Mouse (Mus musculus) forebrain, embryonic 11.5 days (tissue): Measurements from ENCODE around the gene Srrm4. TPM values are rescaled to one million over a fixed set of nuclear protein-coding genes. Genes with fewer than 3 reads are reported as not detected.

Experiments
- ATAC-seq: fragments of 200-750 bp; cut with Nextera tagmentation; replicated peaks from 2 replicates; pipeline ENCODE4 v1.8.0; 2017; ENCODE audit warnings: moderate TSS enrichment; ENCODE audit not compliant: low FRiP score
- DNase-seq: peaks from one replicate; pipeline ENCODE4 v3.0.0-alpha.2; 2017; ENCODE audit warnings: low spot score
- H3K27ac ChIP-seq: fragments of 300-500 bp; sonication (generic); 2 replicates; pipeline ENCODE4 v1.5.1; 2014; ENCODE audit warnings: low read depth, low read length
- H3K27me3 ChIP-seq: fragments of 300-500 bp; sonication (generic); 2 replicates; pipeline ENCODE4 v1.6.1; 2014; ENCODE audit warnings: mild to moderate bottlenecking, low read length, mixed read lengths; ENCODE audit not compliant: control insufficient read depth, insufficient read depth
- H3K36me3 ChIP-seq: fragments of 300-500 bp; sonication (generic); 2 replicates; pipeline ENCODE4 v1.6.1; 2014; ENCODE audit warnings: mild to moderate bottlenecking, low read length, moderate library complexity, mixed read lengths; ENCODE audit not compliant: control insufficient read depth, insufficient read depth
- H3K4me1 ChIP-seq: fragments of 300-500 bp; sonication (generic); replicated peaks from 2 replicates; pipeline ENCODE4 v1.6.1; 2014; ENCODE audit warnings: low read length, mixed read lengths; ENCODE audit not compliant: control insufficient read depth, insufficient read depth
- H3K4me2 ChIP-seq: fragments of 300-500 bp; sonication (generic); 2 replicates; pipeline ENCODE4 v1.6.1; 2014; ENCODE audit warnings: low read depth, mild to moderate bottlenecking, low read length, moderate library complexity, mixed read lengths; ENCODE audit not compliant: severe bottlenecking
- H3K4me3 ChIP-seq: fragments of 300-500 bp; sonication (generic); 2 replicates; pipeline ENCODE4 v1.5.1; 2014; ENCODE audit warnings: low read depth, low read length
- H3K9ac ChIP-seq: fragments of 300-500 bp; sonication (generic); 2 replicates; pipeline ENCODE4 v1.6.1; 2014; ENCODE audit warnings: low read length
- H3K9me3 ChIP-seq: fragments of 300-500 bp; sonication (generic); 2 replicates; pipeline ENCODE4 v1.6.1; 2016; ENCODE audit warnings: low read length, mixed read lengths; ENCODE audit not compliant: control insufficient read depth
- WGBS: fragments of 180-500 bp; shearing (Covaris S2); extraction: QIAGEN DNeasy Blood & Tissue Kit; methylation state at CpG from one replicate; pipeline ENCODE4 v1.1.7; 2014; 5-methylcytosine and 5-hydroxymethylcytosine counted together
- polyA plus RNA-seq: library from polyadenylated mRNA; unstranded; fragments of >200 nt; fragmentation: Nextera tagmentation; extraction: Ambion mirVana; gene quantifications from 2 replicates; pipeline ENCODE4 v1.2.1, GENCODE M21; 2014

Gene Srrm4
- polyA plus RNA-seq, 1 experiment from 2014 or later: 19.5 TPM

DNA sequence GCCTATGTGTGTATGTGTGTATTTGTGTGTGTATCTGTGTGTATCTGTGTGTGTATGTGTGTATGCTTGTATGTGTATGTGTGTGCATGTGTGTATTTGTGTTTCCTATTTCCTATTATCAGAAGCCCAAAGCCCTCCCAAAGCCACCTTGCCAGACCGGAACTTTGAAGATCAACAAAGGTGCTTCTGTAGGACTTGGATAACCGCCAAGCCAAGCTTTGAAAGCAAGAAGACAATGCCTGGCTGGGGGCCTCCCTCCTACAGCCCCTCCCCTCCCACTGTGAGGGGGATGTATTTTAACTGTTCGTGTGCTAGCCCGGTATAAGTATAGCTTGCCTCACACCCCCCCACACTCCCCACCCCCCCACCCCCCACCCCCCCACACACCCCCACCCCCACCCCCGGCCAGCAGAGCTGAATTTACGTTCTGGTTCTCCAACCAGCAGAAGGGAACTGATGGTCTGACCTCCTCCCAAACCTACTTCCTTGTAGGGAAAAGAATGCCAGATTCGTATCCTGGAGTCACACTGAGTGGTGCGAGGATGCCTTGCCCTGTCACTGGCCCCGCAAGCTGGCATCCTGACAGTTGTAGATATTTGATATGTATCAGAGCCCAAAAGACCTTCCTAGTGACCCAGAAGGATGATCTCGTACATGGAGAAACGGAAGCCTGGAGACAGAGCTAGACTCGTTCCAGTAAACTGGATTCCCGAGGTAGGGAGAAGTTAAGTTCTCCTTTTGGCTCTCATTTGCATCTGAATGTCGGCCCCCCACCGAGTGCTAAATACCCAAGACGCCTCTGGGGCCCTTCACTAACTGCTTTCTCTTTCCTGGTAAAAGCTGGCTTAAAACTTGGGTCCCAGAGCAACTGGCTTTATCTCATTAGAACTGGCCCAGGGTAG lies 181.7 kb downstream of the Srrm4 start:
- Histone ChIP-seq H3K4me1 (peaks cover 12% of the 10 kb centered on the region; the same call in 1 of the 2 replicates), H3K27me3 (no peaks in the 10 kb centered on the region), H3K4me3 (no peak overlapping the region), H3K4me2 (peak overlapping the region; percentile 39; the same call in 1 of the 2 replicates), H3K36me3 (no peaks in the 10 kb centered on the region), H3K9me3 (no peaks in the 10 kb centered on the region), H3K27ac (peak overlapping the region; percentile 31), H3K9ac (peak overlapping the region; percentile 27; the same call in 1 of the 2 replicates)
- DNase-seq: no peak
- ATAC-seq: no peak; the same call in 1 of the 2 replicates
- 2% methylated on average over 16 of the region's 16 CpGs for WGBS

DNA sequence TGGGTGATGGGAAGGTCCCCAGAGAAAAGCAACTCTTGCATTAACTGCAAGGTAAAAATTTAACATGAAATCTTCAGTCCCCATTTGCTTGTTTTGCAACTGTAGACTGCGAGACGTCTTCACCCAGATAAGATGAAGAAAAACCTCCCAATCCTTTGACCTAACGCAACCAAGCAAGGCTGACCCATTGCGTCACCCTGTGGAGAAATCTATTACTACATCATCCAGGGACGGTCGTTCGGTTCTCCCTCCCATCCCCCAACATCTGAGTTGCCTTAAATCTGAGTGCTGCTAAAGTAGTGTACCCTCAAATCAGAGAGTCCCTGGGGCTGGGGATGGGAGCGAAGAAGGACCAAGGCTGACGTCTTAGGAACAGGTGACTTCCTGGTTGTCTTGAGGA lies 182.7 kb downstream of the Srrm4 start:
- WGBS: 64% methylated on average over 9 of the region's 9 CpGs
- Histone ChIP-seq H3K4me1 (peaks cover 12% of the 10 kb centered on the region; the same call in 1 of the 2 replicates), H3K36me3 (no peaks in the 10 kb centered on the region), H3K27ac (no peak overlapping the region), H3K4me3 (no peak overlapping the region), H3K27me3 (no peaks in the 10 kb centered on the region), H3K9ac (no peak overlapping the region), H3K9me3 (no peaks in the 10 kb centered on the region), H3K4me2 (no peak overlapping the region)
- DNase-seq (no peak), ATAC-seq (no peak)

DNA sequence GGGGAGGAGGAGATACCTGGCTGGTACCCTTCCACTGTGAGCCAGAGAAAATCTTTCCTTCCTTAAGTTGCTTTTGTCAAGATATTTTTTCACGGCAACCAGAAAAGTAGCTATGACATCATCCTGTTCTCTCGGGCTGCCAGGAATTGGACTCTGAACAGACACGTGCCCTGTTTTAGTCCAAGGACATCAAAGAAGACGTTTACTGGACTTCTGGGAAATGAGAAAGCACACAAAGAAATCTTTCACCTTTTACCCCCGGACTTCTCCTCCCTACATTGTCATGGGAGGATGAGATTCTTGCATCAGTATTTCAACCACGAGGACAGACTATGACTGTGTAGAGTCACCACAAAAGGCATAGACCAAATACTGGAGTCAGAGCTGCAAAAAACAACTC lies 183.7 kb downstream of the Srrm4 start:
- Histone ChIP-seq H3K27ac (no peak overlapping the region), H3K36me3 (no peaks in the 10 kb centered on the region), H3K27me3 (no peaks in the 10 kb centered on the region), H3K4me3 (no peak overlapping the region), H3K9ac (no peak overlapping the region), H3K9me3 (no peaks in the 10 kb centered on the region), H3K4me1 (peaks cover 12% of the 10 kb centered on the region; the same call in 1 of the 2 replicates), H3K4me2 (no peak overlapping the region)
- ATAC-seq: no peak
- DNase-seq: no peak
- WGBS: 40% methylated on average over 6 of the region's 6 CpGs

DNA sequence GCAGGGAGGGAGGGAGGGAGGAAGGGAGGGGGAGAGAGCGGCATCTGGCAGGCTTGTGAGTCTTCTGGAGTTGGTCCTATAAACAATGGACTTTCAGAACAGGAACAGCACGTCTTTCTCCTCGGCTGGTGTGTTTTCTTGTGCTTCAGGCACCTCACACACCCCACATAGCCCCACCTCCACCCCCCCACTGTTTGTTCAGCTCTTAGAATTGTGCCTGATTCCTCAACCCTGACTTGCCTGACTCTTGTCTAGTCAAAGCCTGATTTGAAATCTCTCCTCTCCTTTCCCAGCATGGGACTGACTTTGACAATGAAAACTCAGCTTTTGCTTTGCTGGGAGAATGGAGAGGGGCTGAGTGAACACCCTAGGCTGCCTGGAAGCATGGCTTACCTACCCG lies 184.3 kb downstream of the Srrm4 start:
- no peak overlapping the region for H3K4me3 ChIP-seq
- DNase-seq (no peak), ATAC-seq (no peak)
- no peak overlapping the region for H3K4me2 ChIP-seq
- WGBS: 19% methylated on average over 4 of the region's 4 CpGs
- H3K36me3 ChIP-seq: no peaks in the 10 kb centered on the region
- H3K9ac ChIP-seq: no peak overlapping the region
- H3K4me1 ChIP-seq: peaks cover 12% of the 10 kb centered on the region; the same call in 1 of the 2 replicates
- H3K27ac ChIP-seq: no peak overlapping the region
- no peaks in the 10 kb centered on the region for H3K9me3 ChIP-seq
- H3K27me3 ChIP-seq: no peaks in the 10 kb centered on the region

DNA sequence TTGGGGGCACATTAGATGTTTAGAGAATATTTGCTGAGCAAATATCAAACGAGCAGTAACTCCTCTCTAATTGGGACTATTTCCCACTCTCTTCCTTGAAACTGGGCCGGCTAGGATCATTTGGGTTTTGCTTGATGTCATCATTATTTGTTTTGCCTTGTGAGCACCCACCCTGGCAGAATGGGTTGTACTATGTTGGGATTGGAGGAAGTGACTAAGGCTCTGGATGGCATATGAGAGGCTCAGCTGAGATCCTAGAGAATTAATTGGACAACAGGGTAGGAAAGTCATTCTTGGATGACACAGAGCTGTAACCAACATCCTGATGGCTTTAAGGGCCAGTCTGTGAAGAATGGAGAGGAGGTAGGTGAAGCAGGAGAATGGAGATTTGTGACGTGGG lies 185.1 kb downstream of the Srrm4 start:
- no peak overlapping the region for H3K4me3 ChIP-seq
- WGBS: 81% methylated on average over 3 of the region's 3 CpGs
- DNase-seq (no peak), ATAC-seq (no peak)
- no peak overlapping the region for H3K27ac ChIP-seq
- H3K9me3 ChIP-seq: no peaks in the 10 kb centered on the region
- no peak overlapping the region for H3K9ac ChIP-seq
- H3K4me2 ChIP-seq: no peak overlapping the region
- no peaks in the 10 kb centered on the region for H3K36me3 ChIP-seq
- H3K27me3 ChIP-seq: no peaks in the 10 kb centered on the region
- H3K4me1 ChIP-seq: peaks cover 12% of the 10 kb centered on the region; the same call in 1 of the 2 replicates

DNA sequence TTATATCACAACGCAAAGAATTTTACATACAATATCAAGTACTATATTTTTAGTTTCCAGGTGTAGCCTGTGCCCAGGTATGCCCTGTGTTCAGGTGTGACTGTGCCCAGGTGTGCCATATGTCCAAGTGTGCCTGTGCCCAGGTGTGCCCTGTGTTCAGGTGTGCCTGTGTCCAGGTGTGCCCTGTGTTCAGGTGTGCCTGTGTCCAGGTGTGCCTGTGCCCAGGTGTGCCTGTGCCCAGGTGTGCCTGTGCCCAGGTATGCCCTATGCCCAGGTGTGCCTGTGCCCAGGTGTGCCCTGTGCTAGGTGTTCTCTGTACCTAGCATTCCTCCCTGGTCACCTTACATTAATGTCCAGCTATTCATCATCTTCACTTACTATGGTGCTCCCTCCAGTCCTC lies 185.7 kb downstream of the Srrm4 start:
- no peaks in the 10 kb centered on the region for H3K27me3 ChIP-seq
- ATAC-seq: no peak
- H3K4me2 ChIP-seq: no peak overlapping the region
- H3K9ac ChIP-seq: no peak overlapping the region
- no peaks in the 10 kb centered on the region for H3K36me3 ChIP-seq
- H3K4me3 ChIP-seq: no peak overlapping the region
- H3K4me1 ChIP-seq: peaks cover 9% of the 10 kb centered on the region; the same call in 1 of the 2 replicates
- WGBS: 90% methylated on average over 1 of the region's 1 CpGs
- no peaks in the 10 kb centered on the region for H3K9me3 ChIP-seq
- DNase-seq: no peak
- no peak overlapping the region for H3K27ac ChIP-seq

DNA sequence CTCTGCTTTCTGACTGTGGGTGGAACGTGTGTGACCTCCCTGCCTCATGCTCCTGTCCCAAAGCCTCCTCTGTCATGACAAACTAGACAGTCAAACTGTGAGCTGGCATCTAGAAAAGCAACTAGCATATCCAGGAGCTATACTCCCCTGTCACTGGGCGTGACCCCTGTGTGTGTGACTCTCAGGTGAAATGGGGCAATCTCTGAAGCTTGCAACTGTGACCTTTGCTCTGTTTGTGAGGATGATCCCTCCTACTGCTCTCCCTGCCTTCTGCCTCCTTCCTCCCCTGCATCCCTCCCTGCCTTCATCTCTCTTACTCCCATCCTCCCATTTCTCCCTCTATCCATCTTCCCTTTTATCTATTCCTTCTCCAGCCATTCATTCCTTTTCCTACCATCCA lies 187.6 kb downstream of the Srrm4 start:
- ATAC-seq: no peak
- WGBS: 89% methylated on average over 2 of the region's 2 CpGs

DNA sequence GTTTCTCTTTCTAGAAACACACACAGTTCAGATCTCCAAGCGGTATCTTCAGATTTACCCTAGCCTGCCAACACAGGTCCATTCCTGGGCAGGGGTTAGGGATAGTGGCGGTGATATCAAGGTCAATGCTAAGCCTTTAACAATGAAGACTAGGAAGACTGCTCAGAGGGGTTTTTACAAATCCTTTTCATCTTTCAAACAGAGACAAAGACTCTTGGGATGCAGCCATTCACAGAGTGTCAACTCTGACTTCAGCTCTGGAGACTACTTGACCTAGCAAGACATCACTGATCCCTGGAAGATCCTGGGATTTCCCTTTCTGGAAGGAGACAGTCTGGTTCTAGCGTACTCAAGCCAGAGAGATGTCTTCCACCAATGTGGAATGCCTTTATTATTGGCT lies 190.8 kb downstream of the Srrm4 start:
- DNase-seq (no peak), ATAC-seq (no peak)
- H3K36me3 ChIP-seq: no peaks in the 10 kb centered on the region
- WGBS: 77% methylated on average over 3 of the region's 3 CpGs
- H3K9ac ChIP-seq: no peak overlapping the region
- no peak overlapping the region for H3K4me2 ChIP-seq
- H3K4me1 ChIP-seq: no peaks in the 10 kb centered on the region
- H3K27ac ChIP-seq: no peak overlapping the region
- H3K27me3 ChIP-seq: no peaks in the 10 kb centered on the region
- no peak overlapping the region for H3K4me3 ChIP-seq
- H3K9me3 ChIP-seq: no peaks in the 10 kb centered on the region

More for the DNA sequence above, 187.6 kb downstream of the Srrm4 start:
- no peaks in the 10 kb centered on the region for H3K36me3 ChIP-seq
- H3K9ac ChIP-seq: no peak overlapping the region
- no peaks in the 10 kb centered on the region for H3K9me3 ChIP-seq
- no peak overlapping the region for H3K4me2 ChIP-seq
- peaks cover 2% of the 10 kb centered on the region; the same call in 1 of the 2 replicates for H3K4me1 ChIP-seq
- no peak for DNase-seq
- H3K4me3 ChIP-seq: no peak overlapping the region
- H3K27ac ChIP-seq: no peak overlapping the region
- H3K27me3 ChIP-seq: no peaks in the 10 kb centered on the region
